Mouse (Mus musculus): Measurements from ENCODE around the gene Isl1.

- no peak for TF ChIP-seq CTCF (IDR thresholded peaks at IDR 0.05; ENCODE audit: low read depth)
- TF ChIP-seq EP300 (IDR thresholded peaks at IDR 0.05; ENCODE audit: low read depth) = no peak
Measured at GRCm38 (mm10) chr13:116294151-116294461, 15.4 kb downstream of the Isl1 start.

Data from liver, postnatal 0 days (tissue).